Comparison of ENCODE assay signal across 24 mouse cellular contexts in the genomic region with DNA sequence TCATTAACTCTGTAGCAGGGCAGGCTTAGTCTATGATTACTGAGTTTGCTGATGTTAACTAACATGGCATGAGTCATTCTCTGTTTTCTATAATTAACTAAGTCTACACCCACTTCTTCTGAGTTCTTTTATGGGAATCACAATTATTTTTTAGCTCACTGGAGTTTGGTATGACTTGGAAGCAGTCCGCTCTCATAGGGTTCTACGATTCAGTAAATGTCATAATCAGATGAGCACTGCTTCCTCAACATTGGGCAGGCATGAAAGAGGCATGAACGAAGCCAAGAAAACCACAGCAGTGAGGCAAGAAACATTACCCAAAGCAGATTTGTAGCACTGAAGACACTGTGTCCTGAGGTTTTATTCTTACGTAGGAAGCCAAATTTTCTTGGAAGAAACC.
A peak's percentile ranks its signal among the peaks of the same experiment; 100 is the strongest.
DNase-seq lines count a peak whose midpoint lies in the region; ATAC-seq and TF ChIP-seq lines count a peak whose summit lies in the region.
"Had no signal": no experiment of that assay in that cellular context is flagged by ENCODE, and none has a peak within 500 bp of the region (broad histone marks: within the 10 kb centered on the region; RNA-seq: fewer than 3 reads in every experiment).

No protein-coding gene starts in this region.

- no peak overlapping the region for H3K4me2 ChIP-seq in intestine, postnatal 0 days (replicated peaks; ENCODE audit: low read depth)
- H3K4me2 ChIP-seq: embryonic facial prominence, embryonic 13.5 days; heart, embryonic 11.5 days; hindbrain, embryonic 15.5 days; intestine, embryonic 15.5 days; limb, embryonic 15.5 days; liver, embryonic 15.5 days had no signal

- no peaks in the 10 kb centered on the region for H3K9me3 ChIP-seq in intestine, postnatal 0 days (ENCODE audit: control insufficient read depth)
- H3K9me3 ChIP-seq: embryonic facial prominence, embryonic 13.5 days; forebrain, embryonic 10.5 days; hindbrain, embryonic 15.5 days; intestine, embryonic 15.5 days; limb, embryonic 15.5 days; liver, embryonic 15.5 days had no signal

- peak overlapping the region; percentile 2; the same call in 1 of the 2 replicates for H3K27ac ChIP-seq in left cerebral cortex, adult 2 months
- no peak overlapping the region for H3K27ac ChIP-seq in intestine, postnatal 0 days (ENCODE audit: low read depth, low read length)
- H3K27ac ChIP-seq: forebrain, embryonic 10.5 days; hindbrain, embryonic 15.5 days; intestine, embryonic 15.5 days; limb, embryonic 15.5 days; liver, embryonic 15.5 days had no signal

- intact Hi-C loops in left cerebral cortex, adult 2 months (cut with DNase I), result loop anchor here (2.0 to 5.0 kb wide), 2 partner anchors 43 to 237 kb away; no protein-coding TSS in a partner anchor
- intact Hi-C loops in left cerebral cortex, postnatal 36 days (cut with DNase I), result loop anchor here (5.0 kb wide), 1 partner anchor 132 kb away; no protein-coding TSS in a partner anchor

- ATAC-seq in megakaryocyte, adult 5-6 weeks (ENCODE audit: poor library complexity, severe bottlenecking), result peak; percentile 51; the same call in 1 of the 2 replicates
- no peak for ATAC-seq in intestine, postnatal 0 days
- ATAC-seq: forebrain, postnatal 0 days; intestine, embryonic 15.5 days had no signal

- no peak overlapping the region for H3K4me3 ChIP-seq in left cerebral cortex, adult 2 months
- no peak overlapping the region for H3K4me3 ChIP-seq in intestine, postnatal 0 days (ENCODE audit: low read depth, low read length)
- H3K4me3 ChIP-seq: embryonic facial prominence, embryonic 13.5 days; forebrain, embryonic 10.5 days; hindbrain, embryonic 15.5 days; intestine, embryonic 15.5 days; limb, embryonic 15.5 days; liver, embryonic 15.5 days had no signal

- WGBS in intestine, postnatal 0 days, result 86% methylated on average over 4 of the region's 4 CpGs

- no peak for TF ChIP-seq CTCF in left cerebral cortex, adult 2 months (IDR thresholded peaks at IDR 0.05)
- no peak for TF ChIP-seq CTCF in intestine, postnatal 0 days (IDR thresholded peaks at IDR 0.05; ENCODE audit: low read depth)

- H3K4me1 ChIP-seq in intestine, postnatal 0 days (replicated peaks; ENCODE audit: control insufficient read depth, insufficient read depth, low read length), result no peaks in the 10 kb centered on the region
- H3K4me1 ChIP-seq: embryonic facial prominence, embryonic 13.5 days; forebrain, embryonic 10.5 days; hindbrain, embryonic 15.5 days; intestine, embryonic 15.5 days; limb, embryonic 15.5 days; liver, embryonic 15.5 days had no signal

- no peaks in the 10 kb centered on the region for H3K27me3 ChIP-seq in intestine, postnatal 0 days (replicated peaks; ENCODE audit: control insufficient read depth, insufficient read depth, low read length)
- H3K27me3 ChIP-seq: embryonic facial prominence, embryonic 13.5 days; hindbrain, embryonic 15.5 days; intestine, embryonic 15.5 days; limb, embryonic 15.5 days; liver, embryonic 15.5 days had no signal

- no peak overlapping the region for H3K9ac ChIP-seq in intestine, postnatal 0 days (ENCODE audit: low read depth, low read length)
- H3K9ac ChIP-seq: embryonic facial prominence, embryonic 13.5 days; forebrain, postnatal 0 days; hindbrain, embryonic 15.5 days; intestine, embryonic 15.5 days; limb, embryonic 15.5 days; liver, embryonic 15.5 days had no signal

- DNase-seq in adrenal gland, postnatal 10 days, result peak; percentile 2
- no peak for DNase-seq in adrenal gland, adult 2 months
- no peak for DNase-seq in left cerebral cortex, adult 2 months (ENCODE audit: extremely low spot score in 1 of 2, low spot score in 2 of 2)
- DNase-seq in left cerebral cortex, postnatal 36 days (ENCODE audit: low spot score in 2 of 2), result no peak
- DNase-seq in adipocyte (ENCODE audit: low spot score), result peak; percentile 56
- DNase-seq: cerebellum, adult 2 months; cerebellum, postnatal 25 days; forebrain, postnatal 0 days; kidney, adult 9 months; kidney, postnatal 14 days; left cerebral cortex, postnatal 4 days; lung, postnatal 10 days; midbrain, embryonic 14.5 days; spleen, adult 18-20 months; thymus, postnatal 14 days had no signal

- no peaks in the 10 kb centered on the region for H3K36me3 ChIP-seq in intestine, postnatal 0 days (ENCODE audit: control insufficient read depth, insufficient read depth)
- H3K36me3 ChIP-seq: embryonic facial prominence, embryonic 13.5 days; forebrain, embryonic 10.5 days; hindbrain, embryonic 15.5 days; intestine, embryonic 15.5 days; limb, embryonic 15.5 days; liver, embryonic 15.5 days had no signal

Comparison
In these comparisons a context has a peak if more than half of its experiments do, and no peak if none do; other contexts are left out.
1. DNase-seq: peak in adrenal gland, postnatal 10 days (single experiment) and adipocyte (single experiment); none in adrenal gland, adult 2 months (single experiment), left cerebral cortex, adult 2 months (0 of 2) and left cerebral cortex, postnatal 36 days (0 of 2).